Mouse (Mus musculus) CH12.LX (cell line): ENCODE results near the gene Spag7. TPM values are rescaled to one million over a fixed set of nuclear protein-coding genes. Genes with fewer than 3 reads are reported as not detected.
A peak's percentile ranks its signal among the peaks of the same experiment; 100 is the strongest.

Source experiments
- DNase-seq: peaks from one replicate; pipeline ENCODE4 v3.0.0-alpha.2; 2013; ENCODE audit errors: extremely low read depth
- H3K27ac ChIP-seq: 2 replicates; pipeline ENCODE4 v1.5.1; 2012; ENCODE audit warnings: low read depth, mild to moderate bottlenecking, control low read depth, moderate library complexity; ENCODE audit not compliant: insufficient read depth
- H3K27me3 ChIP-seq: replicated peaks from 2 replicates; pipeline ENCODE3; 2012; ENCODE audit warnings: inconsistent platforms
- H3K36me3 ChIP-seq, 2 experiments: replicated peaks in 1 of 2; 2 replicates each; pipeline versions ENCODE3 to v1.6.1; 2012; ENCODE audit warnings: inconsistent platforms in 1 of 2, low read length in 1 of 2, mild to moderate bottlenecking in 1 of 2, mixed read lengths in 1 of 2, moderate library complexity in 1 of 2; ENCODE audit not compliant: control insufficient read depth in 1 of 2, insufficient read depth in 1 of 2
- H3K4me1 ChIP-seq, 2 experiments: 2 replicates each; pipeline ENCODE4 v1.6.1; 2012; ENCODE audit warnings: inconsistent platforms in 1 of 2, moderate library complexity in 1 of 2; ENCODE audit not compliant: insufficient read depth in 2 of 2, control insufficient read depth in 1 of 2
- H3K4me2 ChIP-seq: 2 replicates; pipeline ENCODE4 v1.6.1; 2012; ENCODE audit warnings: low read depth, mild to moderate bottlenecking, control low read depth; ENCODE audit not compliant: poor library complexity, insufficient read depth, severe bottlenecking
- H3K4me3 ChIP-seq, 3 experiments: fragments of 150-350 bp in 1 of 3; sonication (generic) in 1 of 3; replicated peaks in 1 of 3; 2 replicates each; pipeline versions ENCODE3 to v1.5.1; 2011 to 2012; ENCODE audit warnings: low read depth in 2 of 3, low read length in 2 of 3, mild to moderate bottlenecking in 2 of 3, moderate library complexity in 2 of 3, control low read depth in 1 of 3, improper control_type of control experiment in 1 of 3, inconsistent platforms in 1 of 3, mixed read lengths in 1 of 3; ENCODE audit not compliant: poor library complexity in 1 of 3
- H3K79me2 ChIP-seq: replicated peaks from 2 replicates; pipeline ENCODE4 v1.6.1; 2012; ENCODE audit warnings: mild to moderate bottlenecking, moderate library complexity; ENCODE audit not compliant: control insufficient read depth, poor library complexity, insufficient read depth, severe bottlenecking; ENCODE audit errors: extremely low read depth
- H3K9ac ChIP-seq: 2 replicates; pipeline ENCODE4 v1.6.1; 2012; ENCODE audit warnings: low read depth, mild to moderate bottlenecking, control low read depth, moderate library complexity; ENCODE audit not compliant: insufficient read depth
- H3K9me3 ChIP-seq: replicated peaks from 2 replicates; pipeline ENCODE3; 2012; ENCODE audit warnings: low read length, inconsistent platforms, mixed read lengths
- BHLHE40 ChIP-seq: IDR thresholded peaks from 2 replicates; pipeline ENCODE4 v1.6.1; 2011; ENCODE audit warnings: mild to moderate bottlenecking, low read depth, low read length, improper control_type of control experiment
- CTCF ChIP-seq, 2 experiments: IDR thresholded peaks in 1 of 2; conservative IDR thresholded peaks in 1 of 2; 2 replicates each; pipeline ENCODE4 v1.5.1; 2011 to 2012; ENCODE audit warnings: low read depth in 2 of 2, low read length in 2 of 2, improper control_type of control experiment in 1 of 2, inconsistent platforms in 1 of 2, mild to moderate bottlenecking in 1 of 2, moderate library complexity in 1 of 2
- E2F4 ChIP-seq: IDR thresholded peaks from 2 replicates; pipeline ENCODE4 v1.6.1; 2011; ENCODE audit warnings: low read depth, low read length, improper control_type of control experiment; ENCODE audit not compliant: insufficient replicate concordance
- IRF4 ChIP-seq: IDR thresholded peaks from 2 replicates; pipeline ENCODE4 v1.6.1; 2014; ENCODE audit warnings: low read depth, mild to moderate bottlenecking, inconsistent platforms, low read length, improper control_type of control experiment
- KAT2A ChIP-seq: IDR thresholded peaks from 2 replicates; pipeline ENCODE4 v1.6.1; 2012; ENCODE audit warnings: low read length, improper control_type of control experiment, inconsistent platforms; ENCODE audit not compliant: insufficient replicate concordance
- MAX ChIP-seq: IDR thresholded peaks from 2 replicates; pipeline ENCODE4 v1.6.1; 2011; ENCODE audit warnings: low read length, improper control_type of control experiment
- MAZ ChIP-seq: IDR thresholded peaks from 2 replicates; pipeline ENCODE4 v1.6.1; 2012; ENCODE audit warnings: low read depth, mild to moderate bottlenecking, inconsistent platforms, low read length, improper control_type of control experiment, moderate library complexity
- MXI1 ChIP-seq: IDR thresholded peaks from 2 replicates; pipeline ENCODE4 v1.6.1; 2011; ENCODE audit warnings: mild to moderate bottlenecking, low read depth, low read length, improper control_type of control experiment
- MYC ChIP-seq: IDR thresholded peaks from 2 replicates; pipeline ENCODE4 v1.6.1; 2011; ENCODE audit warnings: low read depth, mild to moderate bottlenecking, improper control_type of control experiment, low read length
- NELFE ChIP-seq: IDR thresholded peaks from 2 replicates; pipeline ENCODE4 v1.6.1; 2011; ENCODE audit warnings: low read depth, low read length, improper control_type of control experiment
- NRF1 ChIP-seq: IDR thresholded peaks from 2 replicates; pipeline ENCODE4 v1.6.1; 2014; ENCODE audit warnings: low read depth, mild to moderate bottlenecking, inconsistent platforms, low read length, improper control_type of control experiment, moderate library complexity
- POLR2AphosphoS2 ChIP-seq: IDR thresholded peaks from 2 replicates; pipeline ENCODE4 v1.6.1; 2011; ENCODE audit warnings: low read depth, low read length, improper control_type of control experiment
- RAD21 ChIP-seq: IDR thresholded peaks from 2 replicates; pipeline ENCODE4 v1.6.1; 2011; ENCODE audit warnings: low read depth, mild to moderate bottlenecking, low read length, improper control_type of control experiment, moderate library complexity
- RCOR1 ChIP-seq: conservative IDR thresholded peaks from 2 replicates; pipeline ENCODE4 v1.6.1; 2012; ENCODE audit warnings: low read depth, mild to moderate bottlenecking, inconsistent platforms, low read length, improper control_type of control experiment
- SMC3 ChIP-seq: IDR thresholded peaks from 2 replicates; pipeline ENCODE4 v1.6.1; 2011; ENCODE audit warnings: low read depth, low read length, improper control_type of control experiment
- TBP ChIP-seq: conservative IDR thresholded peaks from 2 replicates; pipeline ENCODE4 v1.6.1; 2011; ENCODE audit warnings: low read depth, low read length, improper control_type of control experiment
- UBTF ChIP-seq: IDR thresholded peaks from 2 replicates; pipeline ENCODE4 v1.6.1; 2012; ENCODE audit warnings: low read depth, mild to moderate bottlenecking, inconsistent platforms, low read length, improper control_type of control experiment, moderate library complexity
- USF1 ChIP-seq: IDR thresholded peaks from 2 replicates; pipeline ENCODE4 v1.6.1; 2014; ENCODE audit warnings: low read depth, mild to moderate bottlenecking, inconsistent platforms, low read length, improper control_type of control experiment
- USF2 ChIP-seq: conservative IDR thresholded peaks from 2 replicates; pipeline ENCODE4 v1.6.1; 2011; ENCODE audit warnings: low read depth, low read length, improper control_type of control experiment
- ZC3H11A ChIP-seq: IDR thresholded peaks from 2 replicates; pipeline ENCODE4 v1.6.1; 2012; ENCODE audit warnings: low read depth, mild to moderate bottlenecking, inconsistent platforms, low read length, improper control_type of control experiment
- ZKSCAN1 ChIP-seq: IDR thresholded peaks from 2 replicates; pipeline ENCODE4 v1.6.1; 2012; ENCODE audit warnings: low read depth, inconsistent platforms, low read length, improper control_type of control experiment, borderline replicate concordance
- dilution Hi-C: fragments of 300-500 bp; cut with MboI; formaldehyde crosslinking; loops from 2 replicates; pipeline ENCODE4 v1.14.3; 2020; ENCODE audit warnings: low sequenced_read_pairs; ENCODE audit not compliant: extremely low pct_unique_long_range_greater_than_20kb, extremely low pct_ligation_motif_present
- in situ Hi-C: fragments of 300-500 bp; cut with MboI; formaldehyde crosslinking; loops from 3 replicates; pipeline ENCODE4 v1.14.3; 2019; ENCODE audit warnings: low sequenced_read_pairs, low pct_ligation_motif_present, low pct_unique_long_range_greater_than_20kb, mixed read lengths
- polyA plus RNA-seq: library from polyadenylated mRNA; unstranded; fragments of >175 nt; gene quantifications from 2 replicates; pipeline ENCODE4 v1.2.1, GENCODE M21; 2012; ENCODE audit warnings: low read depth; ENCODE audit not compliant: insufficient read length
- total RNA-seq, 2 experiments: library from RNA; depleted of rRNA; stranded (reverse); fragments of 300-350 nt in 1 of 2; fragments of >200 nt in 1 of 2; gene quantifications; 2 replicates each; pipeline ENCODE4 v1.2.3; 2012 to 2014

The Spag7 gene
- total and polyA plus RNA-seq, 3 experiments: 93.5 to 120 (median 105) TPM

- no peak overlapping the region for H3K4me2 ChIP-seq
- in situ Hi-C loops: no loop called here
- no peak overlapping the region for H3K27ac ChIP-seq
- peaks cover 0 to 19% of the 10 kb centered on the region in 2 experiments; a peak in 2 of 4 replicates for H3K4me1 ChIP-seq
- H3K9me3 ChIP-seq: no peaks in the 10 kb centered on the region
- no peak overlapping the region for H3K4me3 ChIP-seq
- no peak for TF ChIP-seq RAD21
- no peaks in the 10 kb centered on the region for H3K79me2 ChIP-seq
- no peaks in the 10 kb centered on the region for H3K27me3 ChIP-seq
- no peak for DNase-seq
- no peaks in the 10 kb centered on the region for H3K36me3 ChIP-seq
- H3K9ac ChIP-seq: no peak overlapping the region
- dilution Hi-C loops: no loop called here
Measured at GRCm38 (mm10) chr11:70626877-70627276, 42.3 kb downstream of the Spag7 start.

- peak; percentile 88 to 90 for TF ChIP-seq CTCF (conservative IDR thresholded peaks at IDR 0.05 in 1 of 2, IDR thresholded peaks at IDR 0.05 in 1 of 2; ENCODE audit: low read depth in 2 of 2, low read length in 2 of 2)
- TF ChIP-seq RCOR1: no peak
- peak; percentile 58; the same call in 1 of the 2 replicates for TF ChIP-seq ZC3H11A
- no peak for TF ChIP-seq ZKSCAN1
- peak; percentile 96 for TF ChIP-seq MYC
- peak; percentile 76 for TF ChIP-seq RAD21
- no peak for TF ChIP-seq NRF1
- peak; percentile 79 for TF ChIP-seq MAX
- no peak for TF ChIP-seq USF1
- TF ChIP-seq SMC3: peak; percentile 90
- TF ChIP-seq, all 38 proteins: peak for 6
- H3K79me2 ChIP-seq: no peaks in the 10 kb centered on the region
- H3K27ac ChIP-seq: no peak overlapping the region
- no peaks in the 10 kb centered on the region for H3K27me3 ChIP-seq
- H3K4me2 ChIP-seq: no peak overlapping the region
- in situ Hi-C loops: no loop called here
- H3K9me3 ChIP-seq: no peaks in the 10 kb centered on the region
- no peak overlapping the region for H3K4me3 ChIP-seq
- no peak overlapping the region for H3K9ac ChIP-seq
- dilution Hi-C loops: no loop called here
- no peaks in the 10 kb centered on the region for H3K36me3 ChIP-seq
- H3K4me1 ChIP-seq: peaks cover 0 to 19% of the 10 kb centered on the region in 2 experiments; a peak in 2 of 4 replicates
- DNase-seq: peak; percentile 78
Measured at GRCm38 (mm10) chr11:70625473-70625872, 43.7 kb downstream of the Spag7 start.

GRCm38 (mm10) chr11:70623053-70623742, 46.0 kb downstream of the Spag7 start:
- peak; percentile 42 for DNase-seq
- H3K4me1 ChIP-seq: peaks cover 0 to 16% of the 10 kb centered on the region in 2 experiments; a peak in 2 of 4 replicates
- H3K27me3 ChIP-seq: no peaks in the 10 kb centered on the region
- no peaks in the 10 kb centered on the region for H3K79me2 ChIP-seq
- no peaks in the 10 kb centered on the region for H3K36me3 ChIP-seq
- no peak overlapping the region for H3K4me3 ChIP-seq
- H3K27ac ChIP-seq: no peak overlapping the region
- in situ Hi-C loops: loop anchor here (25.0 kb wide), 1 partner anchor 386 kb away; the partner anchor contains the start of genes 0610010K14Rik, Bcl6b, Gm21988 and Rnasek
- dilution Hi-C loops: no loop called here
- TF ChIP-seq BHLHE40 (no peak), IRF4 (no peak), USF2 (no peak), RAD21 (peak; percentile 71), POLR2AphosphoS2 (no peak), E2F4 (no peak), SMC3 (peak; percentile 67), MXI1 (no peak), ZC3H11A (0 out of 2 replicates have a peak, but pooled peaks have one; percentile 2), KAT2A (no peak), TBP (no peak), UBTF (no peak), CTCF (conservative IDR thresholded peaks at IDR 0.05 in 1 of 2, IDR thresholded peaks at IDR 0.05 in 1 of 2; ENCODE audit: low read depth in 2 of 2, low read length in 2 of 2) (peak; percentile 22 to 71; a peak in 3 of 4 replicates), NELFE (peak; percentile 32; the same call in 1 of the 2 replicates), MAZ (no peak)
- no peak overlapping the region for H3K9ac ChIP-seq
- H3K4me2 ChIP-seq: no peak overlapping the region
- no peaks in the 10 kb centered on the region for H3K9me3 ChIP-seq
